Mouse (Mus musculus) mesoderm, embryonic 11.5 days (tissue): ENCODE measurements around the gene Slc1a3.

Experiments
- DNase-seq: peaks from one replicate; pipeline ENCODE4 v3.0.0-alpha.2; 2012; ENCODE audit warnings: low read depth, low spot score

The Slc1a3 gene

DNA sequence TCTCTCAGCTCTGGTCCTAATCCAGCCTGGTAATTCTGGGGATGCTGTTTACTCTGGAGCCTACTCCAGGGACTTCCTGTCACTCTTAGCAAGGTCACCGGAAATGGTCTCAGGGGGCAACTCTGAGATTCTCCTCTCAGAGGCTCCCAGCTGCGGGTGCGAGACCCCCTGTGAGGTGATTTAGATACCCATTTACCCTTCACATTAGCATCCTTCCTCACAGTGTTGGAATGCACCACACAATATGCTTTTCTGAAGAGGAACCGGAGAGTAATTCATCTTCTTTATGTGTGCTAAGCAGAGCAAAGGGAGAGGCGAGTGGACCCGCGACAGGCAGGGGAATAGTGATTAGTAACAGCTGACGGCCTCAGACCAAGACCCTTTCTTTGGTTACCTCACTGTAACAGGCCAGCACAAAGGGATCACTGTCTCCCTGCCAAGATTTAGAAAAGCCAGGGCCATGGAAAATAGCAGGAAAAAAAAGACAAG lies 51.0 kb downstream of the Slc1a3 start:
- DNase-seq: peak; percentile 85

GRCm38 (mm10) chr15:8658086-8658980 lies 52.2 kb downstream of the Slc1a3 start:
- no peak for DNase-seq

DNA sequence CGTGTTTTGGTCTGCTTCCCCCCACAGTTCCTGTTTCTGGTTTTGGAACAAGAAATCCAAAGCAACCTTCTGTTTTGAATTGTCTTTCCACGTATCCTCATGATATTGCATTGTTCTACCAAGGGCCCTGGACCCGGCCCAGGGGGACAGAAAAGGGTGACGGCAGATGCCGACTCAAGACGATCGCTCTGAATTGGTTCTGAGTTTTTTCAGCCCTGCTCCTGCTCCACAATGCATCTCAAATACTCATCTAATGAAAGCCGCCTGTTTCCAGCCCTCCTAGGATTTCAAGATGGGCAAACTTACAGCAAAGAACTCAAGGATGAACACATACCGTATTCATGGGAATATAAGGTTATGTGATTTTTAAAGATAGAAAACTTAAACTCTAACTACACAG lies 55.3 kb downstream of the Slc1a3 start:
- no peak for DNase-seq

DNA sequence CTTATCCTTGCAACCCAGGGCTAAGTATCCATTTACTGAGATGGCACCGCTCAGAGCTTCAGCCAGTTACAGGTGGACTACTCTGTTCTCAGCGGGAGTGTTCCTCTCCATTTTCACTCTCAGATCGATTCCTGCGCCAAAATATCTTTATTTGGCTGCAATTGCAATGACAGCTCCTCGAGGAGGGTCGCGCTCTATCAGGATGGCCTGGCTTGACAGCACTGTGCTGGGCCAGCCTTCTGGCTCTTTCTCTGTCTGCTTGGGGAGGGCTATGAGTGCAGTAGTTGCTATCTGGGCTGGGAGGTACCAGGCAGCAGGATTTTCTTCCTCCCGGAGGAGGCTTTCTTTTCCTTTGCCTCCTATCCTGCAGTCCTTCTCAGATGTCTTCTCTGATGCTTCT lies 57.9 kb downstream of the Slc1a3 start:
- DNase-seq: no peak

DNA sequence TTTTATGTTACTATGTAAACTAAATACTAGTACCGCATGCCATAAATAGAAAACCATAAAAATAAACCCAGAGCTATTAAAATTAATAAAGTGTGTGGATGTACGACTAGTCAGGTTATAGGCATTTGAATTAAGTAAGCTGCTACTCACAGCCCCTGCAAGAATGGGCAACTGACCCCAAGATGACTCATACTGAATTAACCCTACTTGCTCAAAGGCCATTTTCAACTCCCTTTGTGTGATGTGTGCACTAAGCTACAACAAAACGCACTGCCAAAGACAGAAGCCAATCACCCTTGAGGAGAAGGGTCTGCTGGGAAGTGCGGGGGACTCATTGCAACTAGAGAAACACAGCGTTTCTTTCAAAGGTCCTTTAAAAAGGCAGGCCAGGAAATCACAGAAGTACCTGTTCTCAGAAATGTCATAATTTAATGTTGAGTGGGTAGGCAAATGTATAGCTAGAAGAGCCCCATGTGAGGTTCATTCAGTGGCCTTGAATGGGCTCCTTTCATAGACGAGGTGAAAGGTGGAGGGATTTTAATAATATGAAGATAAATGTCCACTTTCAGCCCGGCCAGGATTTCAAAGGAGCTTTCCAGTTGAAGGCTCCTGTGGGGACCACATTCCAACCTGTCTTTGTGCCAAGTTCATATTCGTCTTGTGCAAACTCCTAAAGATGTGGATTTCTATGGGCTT lies 66.4 kb downstream of the Slc1a3 start:
- DNase-seq: no peak

DNA sequence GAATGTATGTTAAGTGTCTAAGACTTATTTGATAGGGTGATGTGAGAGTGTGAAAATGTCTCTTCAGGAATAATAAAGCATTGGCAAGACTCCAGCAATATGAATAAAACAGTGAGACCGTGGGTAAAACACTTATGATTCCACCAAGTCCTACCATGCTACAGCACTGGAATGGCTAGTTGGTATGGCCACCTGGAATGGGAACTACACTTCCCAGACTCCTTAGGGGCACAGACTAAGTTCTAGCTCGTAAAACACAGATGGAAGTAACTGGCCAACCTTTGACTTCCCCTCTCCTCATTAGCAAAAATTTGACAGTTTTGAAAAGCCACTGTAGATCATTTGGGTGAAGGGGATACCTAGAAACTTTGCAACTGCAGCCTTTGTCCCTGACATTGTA lies 70.7 kb downstream of the Slc1a3 start:
- no peak for DNase-seq

- no peak for DNase-seq
Observed at GRCm38 (mm10) chr15:8638568-8639325, 71.8 kb downstream of the Slc1a3 start.

DNA sequence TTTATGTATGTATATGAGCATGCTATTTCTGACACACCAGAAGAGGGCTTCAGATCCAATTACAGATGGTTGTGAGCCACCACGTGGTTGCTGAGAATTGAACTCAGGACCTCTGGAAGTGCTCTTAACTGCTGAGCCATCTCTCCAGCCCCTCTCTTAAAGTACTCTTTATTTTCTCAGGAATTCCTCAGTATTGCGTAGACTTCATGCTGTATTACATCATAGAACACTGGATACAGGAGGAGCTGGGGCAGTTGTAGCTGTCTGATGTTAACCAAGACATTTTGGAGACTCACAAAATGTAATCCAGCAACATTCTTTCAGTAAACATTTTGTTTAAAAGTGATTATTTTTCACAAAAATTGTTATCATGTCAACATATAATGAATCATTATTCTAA lies 73.3 kb downstream of the Slc1a3 start:
- DNase-seq: no peak

- no peak for DNase-seq
Observed at GRCm38 (mm10) chr15:8635974-8636373, 74.6 kb downstream of the Slc1a3 start.

GRCm38 (mm10) chr15:8634807-8635206 lies 75.8 kb downstream of the Slc1a3 start:
- no peak for DNase-seq

DNA sequence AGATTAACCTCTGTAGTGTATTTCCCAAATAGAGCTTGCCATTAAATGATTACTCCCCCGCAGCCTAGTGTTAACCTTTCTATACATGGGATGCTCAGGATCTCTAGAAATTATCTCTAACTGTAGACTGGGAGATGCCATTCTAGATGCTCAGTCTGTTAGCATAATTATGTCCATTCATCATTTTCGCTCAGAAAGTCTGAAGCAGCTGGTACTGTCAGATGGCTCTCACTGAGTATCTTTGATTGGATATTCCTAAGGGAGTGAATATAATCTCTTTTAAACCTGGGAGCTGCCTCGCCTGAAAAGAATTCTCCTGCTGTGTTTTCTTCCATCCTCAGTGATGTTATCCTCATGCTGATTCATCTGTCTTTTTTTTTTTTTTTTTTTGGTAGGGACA lies 76.2 kb downstream of the Slc1a3 start:
- no peak for DNase-seq

GRCm38 (mm10) chr15:8633375-8633774 lies 77.2 kb downstream of the Slc1a3 start:
- peak; percentile 62 for DNase-seq

DNA sequence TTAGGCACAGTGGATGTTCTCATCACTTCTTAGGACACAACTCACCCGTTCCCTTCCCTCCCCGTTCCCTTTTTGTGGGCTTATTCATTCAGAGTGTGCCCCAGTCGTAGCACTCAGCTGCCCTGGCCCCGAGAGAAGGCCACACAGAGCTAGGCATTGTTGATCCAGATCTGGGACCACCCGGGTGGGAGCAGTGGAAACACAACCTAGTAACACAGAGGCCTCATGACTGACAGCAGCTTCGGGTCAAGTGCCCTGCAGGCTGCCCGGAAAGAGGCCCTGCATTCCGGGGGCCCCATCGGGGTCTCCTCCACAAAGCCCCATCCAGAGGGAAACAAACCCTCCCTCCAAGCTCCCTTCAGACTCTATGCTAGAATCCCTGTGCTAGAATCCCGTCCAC lies 78.2 kb downstream of the Slc1a3 start:
- DNase-seq: peak; percentile 79

DNA sequence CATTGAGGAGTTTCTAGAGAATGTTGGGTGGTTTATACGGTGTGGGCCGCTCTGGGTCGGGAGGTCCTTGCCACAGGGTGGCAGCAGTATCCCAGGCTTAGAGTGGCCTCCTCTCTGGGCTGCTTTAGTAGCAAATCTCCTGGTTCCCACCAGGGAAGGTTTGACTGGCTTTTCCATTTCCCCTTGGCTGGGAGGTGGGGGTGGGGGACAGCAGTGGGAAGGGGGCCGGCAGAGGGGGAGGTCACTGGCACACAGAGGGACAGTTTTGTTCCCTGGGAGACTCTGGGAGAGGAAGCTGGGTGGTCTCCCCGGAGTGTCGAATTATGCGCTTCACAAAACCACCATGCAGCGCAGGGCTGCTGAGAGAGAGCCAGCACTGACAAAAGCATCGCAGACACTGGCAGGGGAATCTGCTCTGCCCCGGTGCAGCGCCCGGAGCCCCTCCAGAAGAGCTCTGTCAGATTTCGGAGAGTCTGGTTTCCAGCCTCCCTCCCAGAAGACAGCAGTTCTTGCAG lies 81.2 kb downstream of the Slc1a3 start:
- DNase-seq: peak; percentile 87

DNA sequence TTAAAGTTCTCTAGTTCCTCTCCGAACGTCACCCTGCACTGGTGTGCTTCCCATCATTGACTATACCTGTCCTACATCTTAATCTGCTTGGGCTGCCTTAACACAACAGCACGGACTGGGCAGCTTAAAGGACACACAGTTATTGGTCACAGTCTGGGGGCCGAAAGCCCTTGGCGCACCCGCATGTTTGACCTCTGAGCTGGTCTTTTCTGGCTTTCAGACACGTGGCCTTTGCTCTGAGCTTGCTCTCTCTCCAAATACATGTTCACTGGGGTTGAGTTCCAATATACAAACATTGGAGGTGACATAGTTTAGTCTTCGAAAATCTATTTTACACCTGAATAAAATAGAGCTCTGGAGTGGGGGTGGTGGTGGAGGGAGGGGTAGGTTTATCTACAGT lies 82.4 kb downstream of the Slc1a3 start:
- DNase-seq: no peak

GRCm38 (mm10) chr15:8627097-8627537 lies 83.4 kb downstream of the Slc1a3 start:
- DNase-seq: peak; percentile 83

- DNase-seq: peak; percentile 34
Observed at GRCm38 (mm10) chr15:8625370-8625769, 85.2 kb downstream of the Slc1a3 start.

DNA sequence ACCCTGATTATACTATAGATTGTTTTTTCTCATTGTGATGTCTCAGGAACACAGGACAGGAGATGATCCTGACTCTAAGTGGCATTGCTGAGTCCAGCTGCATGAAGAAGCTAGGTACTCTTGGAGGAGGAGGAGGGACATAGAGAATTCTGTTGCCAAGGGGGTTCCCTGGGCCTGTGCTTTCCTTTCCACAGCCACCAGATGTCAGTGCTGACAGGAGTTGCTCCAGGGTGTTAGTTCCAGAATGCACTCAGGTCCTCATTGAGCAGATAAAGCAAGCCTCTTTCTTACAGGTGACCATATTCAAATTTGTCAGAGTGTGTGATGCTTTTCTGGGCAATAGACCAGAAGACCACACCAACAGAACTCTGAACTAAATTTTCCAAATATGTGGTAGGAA lies 86.7 kb downstream of the Slc1a3 start:
- DNase-seq: no peak

DNA sequence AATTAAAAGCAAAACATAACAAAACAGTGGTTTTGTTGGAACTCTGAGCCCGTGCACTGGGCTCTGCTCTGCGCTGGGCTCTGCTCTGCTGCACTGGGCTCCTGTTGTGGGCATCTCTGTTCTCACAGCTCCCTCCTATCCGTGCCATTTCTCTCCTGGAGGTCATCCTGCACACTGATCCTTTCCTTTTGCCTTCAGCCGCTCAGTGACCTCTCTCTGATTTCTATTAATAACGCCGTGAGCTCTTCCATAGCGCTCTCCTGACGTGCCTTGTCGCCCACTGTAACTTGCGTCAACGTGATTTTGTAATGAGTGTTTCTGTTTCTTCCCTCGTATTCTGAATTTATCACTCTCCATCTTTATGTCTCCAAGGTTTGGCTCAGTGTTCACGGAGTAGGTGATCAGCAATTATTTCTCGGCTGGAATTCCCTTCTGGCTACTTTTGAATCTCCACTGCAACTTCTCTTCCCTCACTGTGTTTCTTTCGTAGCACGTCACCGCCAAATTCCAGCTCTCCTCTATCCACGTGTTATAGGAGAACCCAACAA lies 91.0 kb downstream of the Slc1a3 start:
- no peak for DNase-seq

DNA sequence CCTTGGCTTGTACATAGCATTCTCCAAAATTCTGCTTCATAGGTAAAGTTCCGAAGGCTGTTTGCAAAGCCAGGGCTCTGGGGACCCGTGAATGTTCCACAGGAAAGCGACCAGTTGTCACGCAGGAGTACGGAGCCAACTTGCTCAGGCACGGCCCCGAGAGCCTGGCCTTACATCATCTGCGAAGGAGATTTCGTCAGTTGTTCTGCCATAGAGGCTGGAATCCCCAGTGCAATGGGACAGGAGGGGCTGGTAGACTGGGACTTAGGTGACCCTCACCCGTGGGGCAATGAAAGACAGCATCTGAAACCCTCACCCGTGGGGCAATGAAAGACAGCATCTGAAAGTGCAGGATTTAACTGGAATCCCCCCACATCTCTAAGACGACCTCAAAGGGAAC lies 94.3 kb downstream of the Slc1a3 start:
- DNase-seq: no peak

DNA sequence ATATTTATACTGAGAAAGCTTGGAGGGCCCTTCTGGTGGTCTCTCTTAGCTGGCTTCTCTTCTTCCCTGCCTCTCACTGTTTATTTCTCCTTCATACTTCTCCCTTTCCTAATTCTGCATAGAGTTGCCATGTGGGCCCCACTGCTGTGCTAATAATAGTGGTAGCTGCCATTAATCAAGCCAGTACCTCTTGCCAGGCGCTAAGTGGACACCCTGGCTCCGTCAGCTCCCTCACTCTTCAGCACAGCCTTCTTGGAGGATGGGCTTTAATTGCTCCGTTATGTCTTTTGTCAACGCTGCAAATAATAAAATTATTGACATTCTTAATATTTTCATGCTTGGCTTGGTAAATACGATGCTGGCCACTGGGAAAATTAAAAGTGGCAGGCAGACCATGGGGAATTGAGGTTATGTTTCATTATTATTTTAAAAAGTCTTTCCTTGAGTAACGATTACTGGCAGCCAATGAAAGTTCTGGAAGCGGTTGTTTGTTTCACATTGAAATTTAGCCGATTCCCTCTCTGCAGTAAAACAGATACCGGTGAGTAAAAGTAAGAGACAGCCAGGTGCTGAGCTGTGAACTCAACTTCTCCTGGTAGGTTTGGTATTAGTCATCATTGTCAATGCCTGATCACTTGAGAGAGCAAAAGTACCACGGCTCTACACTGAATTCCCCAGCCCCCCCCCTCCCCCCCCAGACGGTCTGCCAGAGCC lies 94.9 kb downstream of the Slc1a3 start:
- DNase-seq: no peak
